Mouse (Mus musculus) cerebellum, adult 2 months (tissue): ENCODE results near the gene Myt1l.

Source experiments
- CTCF ChIP-seq: fragments of 200-500 bp; IDR thresholded peaks from 2 replicates; pipeline ENCODE4 v1.5.1; 2011; ENCODE audit warnings: low read depth, mild to moderate bottlenecking, control low read depth, low read length, moderate library complexity, borderline replicate concordance; ENCODE audit not compliant: insufficient read depth
- POLR2A ChIP-seq: fragments of 200-500 bp; IDR thresholded peaks from 2 replicates; pipeline ENCODE4 v1.6.1; 2011; ENCODE audit warnings: low read length, control low read depth, borderline replicate concordance; ENCODE audit not compliant: insufficient read depth

DNA sequence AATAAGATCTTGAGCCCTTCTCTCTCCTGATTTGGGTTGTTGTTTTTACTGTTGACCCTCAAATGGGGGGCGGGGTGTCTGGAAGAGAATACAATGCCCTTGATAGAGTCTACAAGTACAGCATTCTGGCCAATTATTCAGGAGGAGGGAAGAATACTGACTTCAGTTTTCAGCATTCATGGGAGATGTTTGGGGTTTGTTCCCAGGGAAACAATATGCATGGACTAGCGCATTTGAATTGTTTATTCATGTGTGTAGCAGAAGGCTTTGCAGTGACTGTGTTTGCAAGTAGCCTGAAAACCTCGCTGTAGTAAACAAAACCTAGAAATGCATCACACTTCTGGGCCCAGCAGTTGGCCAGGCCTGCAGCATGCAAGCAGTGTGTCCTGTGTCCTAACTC lies 426.3 kb downstream of the Myt1l start:
- TF ChIP-seq POLR2A: no peak
- no peak for TF ChIP-seq CTCF
